Mouse (Mus musculus): ENCODE results near the gene Git1. TPM values are rescaled to one million over a fixed set of nuclear protein-coding genes. Genes with fewer than 3 reads are reported as not detected.

The Git1 gene
- 50.0 and 119 TPM in 2 replicates for polyA plus RNA-seq (2012; rRNA removed)

DNA sequence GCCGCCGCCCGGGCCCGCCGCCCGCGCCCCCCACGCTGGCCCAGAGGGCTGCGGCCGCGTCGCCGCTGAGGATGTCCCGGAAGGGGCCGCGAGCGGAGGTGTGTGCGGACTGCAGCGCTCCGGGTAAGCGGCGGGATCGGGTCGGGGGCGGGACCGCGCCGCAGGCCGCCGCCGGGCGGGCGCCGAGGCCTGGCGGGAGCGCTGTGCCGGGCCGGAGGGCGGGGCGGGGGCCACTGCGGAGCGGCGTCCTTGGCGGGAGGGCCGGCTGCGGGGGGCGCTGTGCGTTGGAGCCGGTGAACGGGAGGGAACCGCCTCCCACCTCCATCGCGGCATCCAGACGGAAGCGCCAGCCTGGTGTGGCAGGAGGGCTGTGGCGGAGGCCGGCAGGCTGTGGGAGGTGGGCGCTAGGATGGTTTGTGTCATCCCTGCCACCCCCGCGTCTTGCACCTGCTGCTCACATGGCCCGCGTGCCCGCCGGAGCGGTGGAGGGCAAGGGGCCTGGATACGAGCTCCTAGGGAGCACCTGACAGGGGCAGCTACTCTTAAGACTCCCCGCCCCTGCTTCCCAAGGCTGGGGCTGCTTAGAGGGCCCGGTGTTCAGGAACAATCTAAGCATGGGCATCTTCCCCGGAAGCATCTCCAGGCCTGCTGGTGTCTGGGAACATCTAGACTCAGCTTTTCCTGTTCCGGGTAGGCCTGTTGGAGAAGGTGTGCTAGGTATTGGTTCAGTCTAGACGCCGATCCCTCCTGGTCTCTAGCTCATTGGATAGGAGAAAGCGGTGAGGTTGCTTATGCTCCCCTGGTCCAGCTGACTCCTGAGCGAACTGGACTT is at the start of gene Git1:
TSS of gene Git1 (plus strand) at position 51 of the 832 bp plus-strand sequence.
- Histone ChIP-seq H3K4me3 (ENCODE audit: low read depth, low read length) (peak within 1 kb of the TSS; percentile 89), H3K27me3 (ENCODE audit: control insufficient read depth, insufficient read depth, low read length) (no peaks in the 10 kb centered on the region), H3K36me3 (ENCODE audit: control insufficient read depth, insufficient read depth, low read length) (no peaks in the 10 kb centered on the region), H3K4me1 (ENCODE audit: control insufficient read depth, insufficient read depth, insufficient read length, low read length) (peaks cover 44% of the 10 kb centered on the region), H3K27ac (ENCODE audit: insufficient read depth, low read depth, low read length) (peak within 1 kb of the TSS; percentile 74)
- no peak for TF ChIP-seq CTCF (IDR thresholded peaks at IDR 0.05; ENCODE audit: extremely low read depth, insufficient read length, insufficient replicate concordance, low read depth, low read length)
- TF ChIP-seq POLR2A (IDR thresholded peaks at IDR 0.05; ENCODE audit: low read depth, low read length): peak; percentile 41; the same call in 1 of the 2 replicates
- 1% methylated on average over 72 of the region's 74 CpGs for WGBS

DNA sequence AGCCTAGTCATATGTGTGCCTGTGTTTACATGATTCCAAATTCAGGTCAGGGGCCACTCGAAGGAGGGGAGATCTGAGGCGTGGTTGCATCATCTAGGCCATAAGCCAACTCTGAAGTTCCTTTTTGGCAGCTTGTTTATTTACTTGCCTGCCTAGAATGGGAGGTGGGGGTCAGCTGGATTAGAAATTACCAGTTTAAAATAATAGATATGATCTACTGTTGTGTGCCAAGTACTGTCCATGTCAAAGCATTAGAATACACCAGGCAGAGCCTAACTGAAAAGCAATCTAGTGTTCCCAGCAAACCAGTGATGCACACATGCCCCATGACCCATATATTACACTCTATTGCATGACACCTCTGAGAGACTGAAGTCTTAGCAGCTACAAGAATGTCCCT is 48.4 kb upstream of the Git1 start:
- TF ChIP-seq CTCF (IDR thresholded peaks at IDR 0.05; ENCODE audit: extremely low read depth, insufficient read length, insufficient replicate concordance, low read depth, low read length): no peak
- no peak for TF ChIP-seq POLR2A (IDR thresholded peaks at IDR 0.05; ENCODE audit: low read depth, low read length)
- Histone ChIP-seq H3K27ac (ENCODE audit: insufficient read depth, low read depth, low read length) (no peak overlapping the region), H3K4me1 (ENCODE audit: control insufficient read depth, insufficient read depth, insufficient read length, low read length) (no peaks in the 10 kb centered on the region; the same call in 1 of the 2 replicates), H3K27me3 (ENCODE audit: control insufficient read depth, insufficient read depth, low read length) (no peaks in the 10 kb centered on the region), H3K4me3 (ENCODE audit: low read depth, low read length) (no peak overlapping the region), H3K36me3 (ENCODE audit: control insufficient read depth, insufficient read depth, low read length) (peaks cover 47% of the 10 kb centered on the region)
- WGBS: 21% methylated on average over 2 of the region's 2 CpGs

DNA sequence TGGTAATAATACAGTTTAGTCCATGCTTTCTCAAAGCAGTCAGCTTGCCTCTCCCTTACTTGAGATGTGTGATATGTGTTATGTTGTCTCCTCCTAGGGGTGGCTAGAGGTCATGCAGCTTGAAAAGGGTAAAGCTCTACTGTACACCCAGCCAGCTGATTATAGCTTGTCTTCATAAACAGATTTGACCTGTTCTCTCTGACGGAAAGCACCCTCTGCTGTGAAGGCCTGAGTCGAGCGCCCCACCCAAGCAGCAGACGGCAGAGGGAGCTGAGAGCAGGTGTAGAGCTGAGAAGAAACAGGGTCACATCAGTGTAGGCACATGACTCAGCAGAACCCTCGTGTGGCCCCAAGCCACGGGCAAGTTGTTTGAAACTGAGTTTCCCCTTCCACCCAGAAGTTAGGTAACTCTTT is 46.7 kb upstream of the Git1 start:
- no peaks in the 10 kb centered on the region for H3K27me3 ChIP-seq (ENCODE audit: control insufficient read depth, insufficient read depth, low read length)
- H3K27ac ChIP-seq (ENCODE audit: insufficient read depth, low read depth, low read length): no peak overlapping the region
- peaks cover 44% of the 10 kb centered on the region for H3K36me3 ChIP-seq (ENCODE audit: control insufficient read depth, insufficient read depth, low read length)
- TF ChIP-seq POLR2A (IDR thresholded peaks at IDR 0.05; ENCODE audit: low read depth, low read length) (no peak), CTCF (IDR thresholded peaks at IDR 0.05; ENCODE audit: extremely low read depth, insufficient read length, insufficient replicate concordance, low read depth, low read length) (peak; percentile 31; the same call in 1 of the 2 replicates)
- 7% methylated on average over 6 of the region's 6 CpGs for WGBS
- no peak overlapping the region for H3K4me3 ChIP-seq (ENCODE audit: low read depth, low read length)
- H3K4me1 ChIP-seq (ENCODE audit: control insufficient read depth, insufficient read depth, insufficient read length, low read length): no peaks in the 10 kb centered on the region; the same call in 1 of the 2 replicates

DNA sequence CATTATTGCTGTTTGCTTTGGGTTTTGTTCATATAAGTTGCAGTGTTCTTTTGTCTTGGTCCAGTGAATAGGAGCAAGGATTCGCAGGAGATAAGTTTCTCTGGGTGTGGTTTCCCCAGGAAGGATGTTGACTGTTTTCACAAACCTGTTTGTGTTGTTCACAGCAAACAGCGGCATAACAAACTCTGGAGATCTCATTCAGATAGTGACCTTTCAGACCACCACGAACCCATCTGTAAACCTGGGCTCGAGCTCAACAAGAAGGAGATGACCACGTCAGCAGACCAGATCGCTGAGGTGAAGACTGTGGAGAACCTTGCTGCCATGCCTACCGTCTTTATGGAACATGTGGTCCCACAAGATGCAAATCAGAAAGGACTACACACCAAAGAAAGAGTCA is 44.1 kb upstream of the Git1 start:
- no peak overlapping the region for H3K27ac ChIP-seq (ENCODE audit: insufficient read depth, low read depth, low read length)
- TF ChIP-seq POLR2A (IDR thresholded peaks at IDR 0.05; ENCODE audit: low read depth, low read length) (no peak), CTCF (IDR thresholded peaks at IDR 0.05; ENCODE audit: extremely low read depth, insufficient read length, insufficient replicate concordance, low read depth, low read length) (no peak)
- WGBS: 87% methylated on average over 7 of the region's 7 CpGs

DNA sequence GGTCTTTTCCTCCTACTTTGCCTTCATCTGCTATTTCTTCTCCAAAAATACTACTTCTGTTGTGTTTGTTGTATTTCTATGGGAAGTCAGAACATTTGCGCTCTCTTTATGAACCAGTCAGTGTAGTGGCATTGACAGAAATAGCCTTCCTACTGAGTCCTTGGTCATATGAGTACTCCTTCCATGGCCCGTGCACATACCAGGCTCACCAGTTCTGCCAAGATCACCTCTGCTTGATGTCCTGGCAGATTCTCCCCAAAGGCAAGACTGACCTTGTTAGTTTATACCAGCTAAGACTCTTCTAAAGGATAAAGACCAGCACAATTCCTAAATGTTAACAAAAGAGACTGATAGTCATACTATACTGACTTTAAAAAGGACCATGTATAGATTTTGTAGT is 41.7 kb upstream of the Git1 start:
- Histone ChIP-seq H3K4me1 (ENCODE audit: control insufficient read depth, insufficient read depth, insufficient read length, low read length) (no peaks in the 10 kb centered on the region), H3K4me3 (ENCODE audit: low read depth, low read length) (no peak overlapping the region), H3K27me3 (ENCODE audit: control insufficient read depth, insufficient read depth, low read length) (no peaks in the 10 kb centered on the region), H3K36me3 (ENCODE audit: control insufficient read depth, insufficient read depth, low read length) (peaks cover 51% of the 10 kb centered on the region), H3K27ac (ENCODE audit: insufficient read depth, low read depth, low read length) (no peak overlapping the region)
- no peak for TF ChIP-seq CTCF (IDR thresholded peaks at IDR 0.05; ENCODE audit: extremely low read depth, insufficient read length, insufficient replicate concordance, low read depth, low read length)
- TF ChIP-seq POLR2A (IDR thresholded peaks at IDR 0.05; ENCODE audit: low read depth, low read length): no peak
- WGBS: 97% methylated on average over 2 of the region's 2 CpGs

More for the DNA sequence above, 44.1 kb upstream of the Git1 start:
- Histone ChIP-seq H3K27me3 (ENCODE audit: control insufficient read depth, insufficient read depth, low read length) (no peaks in the 10 kb centered on the region), H3K4me1 (ENCODE audit: control insufficient read depth, insufficient read depth, insufficient read length, low read length) (no peaks in the 10 kb centered on the region), H3K36me3 (ENCODE audit: control insufficient read depth, insufficient read depth, low read length) (peaks cover 42% of the 10 kb centered on the region), H3K4me3 (ENCODE audit: low read depth, low read length) (no peak overlapping the region)

GRCm38 (mm10) chr11:77453388-77453787 is 40.0 kb upstream of the Git1 start:
- Histone ChIP-seq H3K36me3 (ENCODE audit: control insufficient read depth, insufficient read depth, low read length) (peaks cover 43% of the 10 kb centered on the region), H3K4me1 (ENCODE audit: control insufficient read depth, insufficient read depth, insufficient read length, low read length) (no peaks in the 10 kb centered on the region), H3K27ac (ENCODE audit: insufficient read depth, low read depth, low read length) (no peak overlapping the region), H3K27me3 (ENCODE audit: control insufficient read depth, insufficient read depth, low read length) (no peaks in the 10 kb centered on the region), H3K4me3 (ENCODE audit: low read depth, low read length) (no peak overlapping the region)
- 82% methylated on average over 2 of the region's 2 CpGs for WGBS
- TF ChIP-seq POLR2A (IDR thresholded peaks at IDR 0.05; ENCODE audit: low read depth, low read length): no peak
- no peak for TF ChIP-seq CTCF (IDR thresholded peaks at IDR 0.05; ENCODE audit: extremely low read depth, insufficient read length, insufficient replicate concordance, low read depth, low read length)

- Histone ChIP-seq H3K27ac (ENCODE audit: insufficient read depth, low read depth, low read length) (no peak overlapping the region), H3K4me1 (ENCODE audit: control insufficient read depth, insufficient read depth, insufficient read length, low read length) (no peaks in the 10 kb centered on the region), H3K36me3 (ENCODE audit: control insufficient read depth, insufficient read depth, low read length) (peaks cover 28% of the 10 kb centered on the region), H3K27me3 (ENCODE audit: control insufficient read depth, insufficient read depth, low read length) (no peaks in the 10 kb centered on the region), H3K4me3 (ENCODE audit: low read depth, low read length) (no peak overlapping the region)
- 90% methylated on average over 9 of the region's 9 CpGs for WGBS
- TF ChIP-seq POLR2A (IDR thresholded peaks at IDR 0.05; ENCODE audit: low read depth, low read length) (no peak), CTCF (IDR thresholded peaks at IDR 0.05; ENCODE audit: extremely low read depth, insufficient read length, insufficient replicate concordance, low read depth, low read length) (no peak)
Measured at GRCm38 (mm10) chr11:77455770-77456510, 37.4 kb upstream of the Git1 start.

Data from small intestine, adult 2 months (tissue).